Mouse (Mus musculus): ENCODE results near the gene Cnpy3.

Cnpy3 gene

DNA sequence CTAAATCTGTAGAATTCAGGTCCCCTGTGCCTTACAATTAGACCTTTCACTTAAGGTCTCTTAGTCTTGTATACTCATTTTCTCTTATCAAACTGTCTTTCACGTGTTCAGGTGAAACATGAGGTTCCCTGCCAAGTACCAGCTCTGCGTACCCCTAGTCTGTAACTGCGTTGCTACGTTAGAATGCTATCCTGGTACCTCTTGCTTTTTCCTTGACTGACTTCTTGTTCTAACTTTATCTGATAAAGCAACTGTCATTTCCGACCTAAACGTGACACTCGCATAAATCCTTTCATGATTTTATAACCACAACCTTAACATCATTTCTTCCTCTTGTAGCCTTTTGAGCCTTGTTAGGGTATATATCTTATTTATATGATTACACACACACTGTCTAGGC lies 39.6 kb downstream of the Cnpy3 start:
- DNase-seq, result no peak

GRCm38 (mm10) chr17:46711612-46712271 lies 40.3 kb downstream of the Cnpy3 start:
- DNase-seq, result peak; percentile 63

DNA sequence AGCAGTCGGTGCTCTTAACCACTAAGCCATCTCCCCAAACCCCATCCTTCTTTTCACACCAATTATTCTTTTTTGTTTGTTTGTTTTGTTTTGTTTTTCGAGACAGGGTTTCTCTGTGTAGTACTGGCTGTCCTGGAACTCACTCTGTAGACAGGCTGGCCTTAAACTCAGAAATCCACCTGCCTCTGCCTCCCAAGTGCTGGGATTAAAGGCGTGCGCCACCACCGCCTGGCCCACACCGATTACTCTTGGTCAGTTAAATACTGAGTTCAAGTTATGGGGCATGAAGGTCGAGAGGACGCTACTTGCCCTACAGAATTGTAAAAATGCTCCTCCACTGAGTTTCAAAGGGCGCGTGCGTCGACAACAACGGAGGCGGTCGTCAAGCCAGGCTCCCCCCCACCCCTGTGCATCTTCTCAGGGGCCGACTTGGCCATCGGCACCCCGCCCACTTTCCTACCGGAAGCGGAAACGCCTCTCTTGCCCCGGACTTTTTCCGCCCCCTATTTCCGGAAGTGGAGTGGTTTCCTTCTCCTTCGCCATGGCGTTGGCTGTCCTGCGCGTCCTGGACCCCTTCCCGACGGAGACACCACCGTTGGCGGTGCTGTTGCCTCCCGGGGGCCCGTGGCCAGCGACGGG lies 40.9 kb downstream of the Cnpy3 start, which contains the start of gene Pex6:
Gene Pex6 (plus strand): TSS at position 505 of the 639 bp plus-strand sequence.
- peak; percentile 94 for DNase-seq

DNA sequence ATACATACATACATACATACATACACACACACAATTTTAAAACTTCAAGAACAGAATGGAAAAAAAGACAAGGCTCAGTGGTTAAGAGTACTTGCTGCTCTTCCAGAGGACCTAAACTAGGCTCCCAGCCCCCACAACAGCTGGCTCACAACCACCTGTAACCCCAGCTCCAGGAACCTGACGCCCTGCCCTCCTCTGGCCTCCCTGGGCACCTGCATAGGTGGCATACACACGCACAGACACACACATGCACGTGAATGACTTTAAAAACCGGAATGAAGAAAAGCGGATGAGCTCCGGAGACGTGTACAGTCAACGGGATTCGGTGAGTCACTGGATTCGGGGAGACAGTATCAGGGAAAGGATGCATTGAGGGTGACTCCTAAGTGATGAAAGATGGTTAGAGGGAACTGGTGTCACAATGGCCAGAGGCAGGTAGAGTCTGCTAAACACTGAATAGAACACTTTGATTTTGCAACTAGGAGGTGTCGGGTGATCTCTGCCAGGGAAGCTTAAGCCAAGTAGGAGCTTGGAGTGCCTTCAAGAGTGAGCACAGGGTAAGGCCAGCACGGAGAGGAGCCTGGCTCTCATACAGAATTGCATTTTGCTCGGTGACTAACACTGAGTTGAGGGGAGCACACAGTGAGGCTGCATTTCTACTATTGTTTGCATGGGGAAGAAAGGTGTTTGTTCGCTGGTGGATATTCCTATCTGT lies 45.5 kb downstream of the Cnpy3 start:
- DNase-seq, result no peak

DNA sequence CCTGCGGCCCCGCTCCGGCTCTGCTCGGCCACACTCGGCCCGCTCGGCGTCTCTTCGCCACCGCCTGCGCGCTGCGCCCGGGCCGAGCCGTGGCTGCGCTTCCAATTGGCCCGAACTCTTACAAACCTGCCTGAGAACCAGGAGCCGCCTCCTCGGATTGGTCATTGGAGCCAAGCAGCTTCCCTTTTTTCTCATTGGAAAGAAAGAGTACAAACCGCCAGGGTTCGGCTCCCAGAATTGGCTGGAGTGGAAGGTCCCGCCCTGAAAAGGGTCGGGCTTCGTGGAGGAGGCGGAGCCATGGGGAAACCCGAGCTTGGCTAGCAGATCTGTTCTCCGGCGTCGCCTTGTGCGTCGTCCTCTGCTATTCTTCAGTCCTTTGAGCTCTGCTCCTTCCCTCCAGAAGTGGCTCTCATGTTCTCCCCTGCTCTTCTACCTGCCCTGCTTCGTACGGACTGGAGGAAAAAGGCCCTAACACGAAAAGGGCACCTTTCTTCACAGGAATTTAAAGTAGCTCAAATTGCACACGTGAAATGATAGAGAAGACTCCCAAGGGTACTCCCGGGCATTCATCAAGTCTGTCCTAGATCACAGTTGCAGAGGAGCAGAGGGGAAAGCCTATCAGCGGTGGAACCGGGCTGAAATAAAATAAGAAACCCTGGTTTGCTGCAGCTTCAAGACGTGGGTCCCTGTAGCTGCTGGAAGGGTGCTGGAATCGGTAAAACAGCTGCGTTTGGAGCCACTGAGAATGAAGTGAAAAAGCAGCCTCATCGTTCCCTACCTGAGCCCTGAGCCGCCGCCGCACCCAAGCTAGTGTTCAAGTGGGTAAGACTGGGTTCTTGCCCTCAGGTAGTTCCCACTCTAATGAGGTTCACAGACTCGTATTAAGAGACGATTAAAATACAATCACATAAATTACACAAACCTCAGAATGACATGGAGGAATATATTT lies 46.9 kb downstream of the Cnpy3 start, which contains the start of gene Ppp2r5d:
Gene Ppp2r5d (minus strand): TSS at position 225 of the 949 bp plus-strand sequence.
- peak; percentile 94 for DNase-seq

DNA sequence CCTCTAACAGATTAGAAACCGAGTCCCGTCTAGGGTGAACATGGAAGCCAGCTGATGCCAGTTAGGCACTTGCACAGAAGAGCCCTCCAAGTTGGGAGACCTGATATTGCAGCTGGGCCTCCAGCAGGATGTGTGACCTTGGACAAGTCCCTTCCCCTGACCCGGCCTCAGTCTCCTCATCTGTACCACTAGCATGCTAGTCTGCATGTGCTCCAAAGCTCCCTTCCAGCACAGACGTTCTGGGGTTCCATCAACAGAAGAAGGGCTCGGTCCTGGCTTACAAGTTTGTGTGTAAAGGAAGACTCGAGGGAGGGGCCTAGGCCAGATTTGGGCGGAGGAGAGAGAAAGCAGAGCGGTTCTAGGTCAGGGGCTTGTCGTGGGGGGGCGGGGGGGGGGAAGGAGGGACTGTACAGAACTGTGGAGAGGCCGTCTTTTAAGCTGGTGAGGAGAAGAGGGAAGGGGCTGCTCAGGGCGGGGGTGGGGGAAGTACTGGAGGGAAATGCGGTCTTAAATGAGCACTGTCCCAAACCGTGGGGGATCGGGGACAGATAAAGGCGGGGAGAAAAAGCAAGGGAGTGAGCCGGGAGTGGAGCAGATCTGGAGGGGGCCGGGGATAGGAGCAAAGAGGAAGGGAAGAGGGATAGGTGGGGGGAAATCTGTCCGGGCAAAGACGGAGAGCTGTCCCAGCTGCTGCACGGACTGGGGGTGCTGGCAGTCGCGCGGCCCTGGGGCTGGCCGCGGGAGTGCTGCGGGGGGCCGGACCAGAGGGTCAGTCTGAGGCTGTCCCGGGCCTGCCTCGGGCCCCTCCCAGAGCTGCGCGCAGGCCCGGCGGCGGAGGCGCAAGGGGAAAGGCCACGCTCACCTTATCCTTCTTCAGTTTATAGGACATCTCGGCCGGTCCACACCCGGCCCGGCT lies 47.8 kb downstream of the Cnpy3 start:
- peak; percentile 51 for DNase-seq

GRCm38 (mm10) chr17:46702506-46702905 lies 49.5 kb downstream of the Cnpy3 start:
- DNase-seq, result no peak

DNA sequence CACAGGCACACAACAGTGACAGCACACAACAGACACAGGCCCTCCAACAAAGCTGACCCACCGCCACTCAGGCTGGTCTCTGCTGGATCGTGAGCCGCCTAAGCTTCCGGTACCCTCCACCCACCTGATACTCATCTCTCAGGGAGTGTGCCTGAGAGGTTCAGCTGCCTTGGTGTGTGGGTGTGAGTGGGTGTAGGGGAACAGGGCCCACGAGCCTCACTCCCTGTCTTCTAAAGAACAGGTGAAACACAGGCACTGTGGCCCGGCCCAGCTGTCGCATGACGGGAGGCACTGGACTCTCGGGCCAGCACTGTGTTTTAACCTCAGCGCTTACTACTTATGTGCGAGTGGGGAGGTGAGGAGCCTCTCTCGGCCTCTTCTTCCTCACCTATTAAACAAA lies 49.9 kb downstream of the Cnpy3 start:
- peak; percentile 24 for DNase-seq

GRCm38 (mm10) chr17:46701489-46701888 lies 50.5 kb downstream of the Cnpy3 start:
- DNase-seq, result no peak

GRCm38 (mm10) chr17:46699912-46700311 lies 52.1 kb downstream of the Cnpy3 start:
- no peak for DNase-seq

DNA sequence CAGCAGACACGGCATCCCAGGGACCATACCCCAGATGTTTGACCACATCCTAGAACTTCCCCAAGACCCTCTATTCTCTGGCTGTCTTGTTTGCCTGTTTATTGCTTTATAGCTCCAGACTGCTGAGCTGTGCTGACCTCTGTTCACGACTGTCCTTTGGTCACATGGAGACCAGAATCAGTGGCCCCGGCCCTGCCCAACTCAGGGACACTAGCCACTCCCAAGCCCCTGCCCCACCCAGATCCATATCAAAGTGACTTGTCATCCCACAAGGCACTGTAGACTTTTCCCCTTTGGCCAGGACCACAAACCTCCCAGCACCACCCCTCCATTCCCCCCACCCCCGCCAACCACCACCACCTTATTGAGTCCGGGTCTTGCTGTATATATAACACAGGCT lies 52.8 kb downstream of the Cnpy3 start:
- DNase-seq, result no peak

GRCm38 (mm10) chr17:46698515-46698914 lies 53.5 kb downstream of the Cnpy3 start:
- no peak for DNase-seq

DNA sequence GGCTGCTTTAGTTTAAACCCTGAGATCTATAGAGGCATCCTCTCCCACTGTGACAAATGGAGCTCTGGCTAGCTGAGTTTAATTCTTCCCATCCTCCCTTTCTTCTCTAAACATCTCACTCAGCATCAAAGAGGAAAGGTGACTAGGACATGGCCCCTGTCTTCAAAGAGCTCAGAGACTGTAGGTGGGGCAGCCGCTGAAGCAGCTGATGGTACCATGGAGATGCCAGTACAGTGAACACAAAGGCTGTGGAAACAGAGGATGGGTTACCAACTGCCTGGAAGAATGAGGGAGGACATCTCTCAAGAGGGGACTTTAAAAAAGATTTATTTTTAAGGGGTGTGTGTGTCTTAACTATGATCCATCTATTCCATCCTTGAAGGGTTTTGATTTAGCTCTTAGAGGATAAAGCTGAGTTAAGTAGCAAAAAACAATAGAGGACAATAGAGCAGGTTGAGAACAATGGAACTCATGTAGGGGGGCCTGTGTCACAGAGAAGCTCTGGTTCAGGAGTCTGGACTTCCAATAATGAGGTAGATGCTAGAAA lies 57.4 kb downstream of the Cnpy3 start:
- no peak for DNase-seq

GRCm38 (mm10) chr17:46691390-46691789 lies 60.6 kb downstream of the Cnpy3 start:
- DNase-seq, result no peak

DNA sequence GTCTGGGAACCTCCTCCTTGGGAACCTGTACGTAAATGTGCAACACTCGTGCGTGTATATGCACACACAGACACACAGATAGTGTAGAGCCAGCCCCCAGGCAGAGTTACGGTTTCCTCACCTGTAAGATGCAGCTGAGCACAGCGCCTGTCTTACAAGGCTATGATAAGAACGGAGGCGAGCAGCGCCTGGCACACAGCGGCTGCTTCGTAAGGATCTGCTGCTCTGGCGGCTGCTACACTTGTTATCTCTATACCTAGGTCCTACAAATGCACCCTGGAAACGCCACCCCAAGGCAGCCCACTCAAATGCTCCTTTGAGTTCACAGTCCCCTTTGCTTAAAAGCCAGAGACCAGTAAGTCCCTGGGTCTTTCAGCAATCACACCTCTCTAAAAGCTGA lies 61.3 kb downstream of the Cnpy3 start:
- no peak for DNase-seq

- DNase-seq, result no peak
These were observed 66.1 kb downstream of the Cnpy3 start for GRCm38 (mm10) chr17:46685913-46686312.

Data from thymus, postnatal 4 days (tissue).